In genomic region chrX:16910211-16911095, GRCm38 (mm10) we compare ENCODE assay signal across 8 mouse cellular contexts. TPM values are rescaled to one million over a fixed set of nuclear protein-coding genes. Genes with fewer than 3 reads are reported as not detected.
DNase-seq lines count a peak whose midpoint lies in the region; ATAC-seq lines count a peak whose summit lies in the region.

No protein-coding gene starts in this region.

- peak overlapping the region; percentile 25; the same call in 1 of the 2 replicates for H3K27ac ChIP-seq in lung, embryonic 15.5 days
- no peak overlapping the region for H3K27ac ChIP-seq in embryonic facial prominence, embryonic 10.5 days (replicated peaks)
- no peak overlapping the region for H3K27ac ChIP-seq in intestine, embryonic 16.5 days (ENCODE audit: low read length)
- no peak overlapping the region for H3K27ac ChIP-seq in stomach, embryonic 14.5 days (ENCODE audit: low read length)

- no peaks in the 10 kb centered on the region for H3K27me3 ChIP-seq in lung, embryonic 15.5 days
- peaks cover 28% of the 10 kb centered on the region for H3K27me3 ChIP-seq in embryonic facial prominence, embryonic 10.5 days (replicated peaks; ENCODE audit: low read depth, poor library complexity, severe bottlenecking)
- H3K27me3 ChIP-seq in intestine, embryonic 16.5 days (replicated peaks; ENCODE audit: control insufficient read depth, insufficient read depth, low read length): no peaks in the 10 kb centered on the region
- no peaks in the 10 kb centered on the region for H3K27me3 ChIP-seq in stomach, embryonic 14.5 days (ENCODE audit: control insufficient read depth, insufficient read depth, low read length)

- no peak overlapping the region for H3K9ac ChIP-seq in lung, embryonic 15.5 days
- no peak overlapping the region for H3K9ac ChIP-seq in intestine, embryonic 16.5 days (ENCODE audit: low read depth, low read length)
- H3K9ac ChIP-seq in stomach, embryonic 14.5 days (replicated peaks; ENCODE audit: low read depth, low read length): no peak overlapping the region

- peak overlapping the region; percentile 29 for H3K4me3 ChIP-seq in lung, embryonic 15.5 days
- peak overlapping the region; percentile 45 for H3K4me3 ChIP-seq in embryonic facial prominence, embryonic 10.5 days
- no peak overlapping the region for H3K4me3 ChIP-seq in intestine, embryonic 16.5 days (ENCODE audit: low read length)
- peak overlapping the region; percentile 16; the same call in 1 of the 2 replicates for H3K4me3 ChIP-seq in stomach, embryonic 14.5 days (ENCODE audit: low read depth, low read length)

- no peaks in the 10 kb centered on the region for H3K4me1 ChIP-seq in lung, embryonic 15.5 days
- no peaks in the 10 kb centered on the region for H3K4me1 ChIP-seq in embryonic facial prominence, embryonic 10.5 days
- H3K4me1 ChIP-seq in intestine, embryonic 16.5 days (ENCODE audit: control insufficient read depth, insufficient read depth, low read length): no peaks in the 10 kb centered on the region
- H3K4me1 ChIP-seq in stomach, embryonic 14.5 days (ENCODE audit: control insufficient read depth, insufficient read depth, low read length): no peaks in the 10 kb centered on the region

- ATAC-seq in lung, embryonic 15.5 days (ENCODE audit: borderline replicate concordance, extremely low read depth, low FRiP score, low TSS enrichment): no peak; the same call in 1 of the 2 replicates
- ATAC-seq in intestine, embryonic 16.5 days: no peak
- no peak for ATAC-seq in stomach, embryonic 14.5 days (ENCODE audit: insufficient number of reproducible peaks, insufficient read depth, low FRiP score, low read depth)

- WGBS in lung, embryonic 15.5 days: 17% methylated on average over 18 of the region's 18 CpGs
- WGBS in embryonic facial prominence, embryonic 10.5 days: 21% methylated on average over 18 of the region's 18 CpGs
- 24% methylated on average over 18 of the region's 18 CpGs for WGBS in intestine, embryonic 16.5 days
- 22% methylated on average over 18 of the region's 18 CpGs for WGBS in stomach, embryonic 14.5 days

- H3K9me3 ChIP-seq in lung, embryonic 15.5 days: no peaks in the 10 kb centered on the region
- no peaks in the 10 kb centered on the region for H3K9me3 ChIP-seq in embryonic facial prominence, embryonic 10.5 days
- no peaks in the 10 kb centered on the region for H3K9me3 ChIP-seq in intestine, embryonic 16.5 days (ENCODE audit: control insufficient read depth, low read length)
- no peaks in the 10 kb centered on the region for H3K9me3 ChIP-seq in stomach, embryonic 14.5 days (ENCODE audit: control insufficient read depth, low read depth, low read length)

- H3K36me3 ChIP-seq in lung, embryonic 15.5 days: no peaks in the 10 kb centered on the region
- no peaks in the 10 kb centered on the region for H3K36me3 ChIP-seq in embryonic facial prominence, embryonic 10.5 days (replicated peaks)
- H3K36me3 ChIP-seq in intestine, embryonic 16.5 days (ENCODE audit: control insufficient read depth, insufficient read depth, low read length): no peaks in the 10 kb centered on the region
- no peaks in the 10 kb centered on the region for H3K36me3 ChIP-seq in stomach, embryonic 14.5 days (ENCODE audit: control insufficient read depth, insufficient read depth, low read length)

- peak overlapping the region; percentile 45 for H3K4me2 ChIP-seq in lung, embryonic 15.5 days
- peak overlapping the region; percentile 10 for H3K4me2 ChIP-seq in intestine, embryonic 16.5 days (ENCODE audit: low read depth, low read length)
- peak overlapping the region; percentile 31 for H3K4me2 ChIP-seq in stomach, embryonic 14.5 days (replicated peaks; ENCODE audit: low read depth, low read length)

- no peak for DNase-seq in lung, adult 18-20 months
- DNase-seq in embryonic facial prominence, embryonic 10.5 days (ENCODE audit: low spot score): peak; percentile 13
- no peak for DNase-seq in right cerebral cortex, adult 18-20 months
- DNase-seq in adipocyte (ENCODE audit: low spot score): no peak
- no peak for DNase-seq in spleen, adult 18-20 months

RNA-seq across cellular contexts. Expression of gene Ndp, which starts 1.1 kb away (rescaled TPM):
- polyA plus RNA-seq in lung, embryonic 15.5 days (2015; fragmentation: Nextera tagmentation; extraction: Ambion mirVana): 3.4 and 3.6 TPM in 2 replicates
- 1.2 and 1.3 TPM in 2 replicates for polyA plus RNA-seq in embryonic facial prominence, embryonic 10.5 days (2016; fragmentation: Nextera tagmentation; extraction: Ambion mirVana)
- 0.09 TPM in 1 of 2 replicates, not detected in the other for polyA plus RNA-seq in intestine, embryonic 16.5 days (2015; fragmentation: Nextera tagmentation; extraction: Ambion mirVana)
- polyA plus RNA-seq in stomach, embryonic 14.5 days (2014; fragmentation: Nextera tagmentation; extraction: Ambion mirVana): 1.2 and 1.3 TPM in 2 replicates
